Mouse (Mus musculus) heart, adult 11 months (tissue): ENCODE measurements around the gene Tmco1.
A peak's percentile ranks its signal among the peaks of the same experiment; 100 is the strongest.

Experiments
- DNase-seq: peaks from one replicate; pipeline ENCODE4 v3.0.0; 2022

The Tmco1 gene

GRCm38 (mm10) chr1:167308261-167309054, at the start of gene Tmco1:
Tmco1 (plus strand) TSS chr1:167308378.
- peak; percentile 100 for DNase-seq

GRCm38 (mm10) chr1:167259702-167260101, 48.5 kb upstream of the Tmco1 start:
- DNase-seq = no peak

- no peak for DNase-seq
Measured at GRCm38 (mm10) chr1:167261750-167262149, 46.4 kb upstream of the Tmco1 start.

GRCm38 (mm10) chr1:167262489-167263041, 45.6 kb upstream of the Tmco1 start:
- no peak for DNase-seq

- no peak for DNase-seq
Measured at GRCm38 (mm10) chr1:167265366-167265765, 42.8 kb upstream of the Tmco1 start.

GRCm38 (mm10) chr1:167266720-167267119, 41.5 kb upstream of the Tmco1 start:
- no peak for DNase-seq

GRCm38 (mm10) chr1:167268360-167269063, 39.7 kb upstream of the Tmco1 start:
- DNase-seq = no peak

- no peak for DNase-seq
Measured at GRCm38 (mm10) chr1:167269350-167269811, 38.8 kb upstream of the Tmco1 start.

GRCm38 (mm10) chr1:167269856-167270270, 38.3 kb upstream of the Tmco1 start:
- peak; percentile 98 for DNase-seq

GRCm38 (mm10) chr1:167270342-167271111, 37.7 kb upstream of the Tmco1 start:
- DNase-seq = no peak

- DNase-seq = no peak
Measured at GRCm38 (mm10) chr1:167271304-167271703, 36.9 kb upstream of the Tmco1 start.

- no peak for DNase-seq
Measured at GRCm38 (mm10) chr1:167271841-167272240, 36.3 kb upstream of the Tmco1 start.

GRCm38 (mm10) chr1:167273380-167274163, 34.6 kb upstream of the Tmco1 start:
- no peak for DNase-seq

GRCm38 (mm10) chr1:167274646-167275390, 33.4 kb upstream of the Tmco1 start:
- peak; percentile 92 for DNase-seq

GRCm38 (mm10) chr1:167278395-167278794, 29.8 kb upstream of the Tmco1 start:
- DNase-seq = no peak

GRCm38 (mm10) chr1:167279160-167279715, 28.9 kb upstream of the Tmco1 start:
- peak; percentile 91 for DNase-seq

- no peak for DNase-seq
Measured at GRCm38 (mm10) chr1:167280061-167280460, 28.1 kb upstream of the Tmco1 start.

GRCm38 (mm10) chr1:167282112-167282511, 26.1 kb upstream of the Tmco1 start:
- DNase-seq = peak; percentile 70

- DNase-seq = no peak
Measured at GRCm38 (mm10) chr1:167282768-167283167, 25.4 kb upstream of the Tmco1 start.

GRCm38 (mm10) chr1:167283441-167284257, 24.5 kb upstream of the Tmco1 start:
- DNase-seq = peak; percentile 92
